Mouse (Mus musculus): Measurements from ENCODE around the gene Kcnip2.

DNA sequence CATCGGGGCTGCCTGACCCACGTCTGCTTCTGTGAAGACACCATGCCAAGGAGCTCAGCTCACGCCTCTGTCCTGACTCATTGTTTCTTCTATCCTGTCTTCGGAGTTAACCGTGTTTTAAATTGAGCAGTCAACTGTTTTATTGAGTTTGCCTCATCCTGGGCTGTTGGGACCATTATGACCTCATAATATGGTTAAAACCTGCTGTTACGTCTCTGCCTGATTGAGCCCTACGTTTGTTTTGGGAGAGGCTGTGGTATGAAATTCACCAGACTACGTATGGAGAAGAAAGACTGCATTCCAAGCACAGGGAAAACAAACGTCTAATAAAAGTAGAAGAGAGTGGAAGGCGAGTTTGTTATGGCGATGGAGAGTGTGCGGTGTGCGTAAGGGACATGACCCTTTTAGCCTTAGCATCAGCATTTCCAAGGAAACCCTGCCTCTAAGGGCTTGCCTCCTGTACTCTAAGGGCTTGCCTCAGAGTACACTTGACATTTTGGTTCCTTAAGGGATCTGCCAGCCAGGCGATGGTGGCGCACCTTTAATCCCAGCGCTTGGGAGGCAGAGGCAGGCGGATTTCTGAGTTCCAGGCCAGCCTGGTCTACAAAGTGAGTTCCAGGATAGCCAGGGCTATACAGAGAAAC is 31.8 kb downstream of the Kcnip2 start:
- TF ChIP-seq POLR2A (IDR thresholded peaks at IDR 0.05; ENCODE audit: low read depth, low read length) (no peak), CTCF (IDR thresholded peaks at IDR 0.05; ENCODE audit: extremely low read depth, insufficient read length, insufficient replicate concordance, low read depth, low read length) (no peak)
